Mouse (Mus musculus) brown adipose tissue, adult 24 weeks (tissue): Measurements from ENCODE around the gene Ccdc142. TPM values are rescaled to one million over a fixed set of nuclear protein-coding genes. Genes with fewer than 3 reads are reported as not detected.

ENCODE experiments used
- H3K27ac ChIP-seq: fragments of 200-500 bp; replicated peaks from 2 replicates; pipeline ENCODE4 v1.5.1; 2012; ENCODE audit warnings: low read depth, mild to moderate bottlenecking, low read length
- H3K4me1 ChIP-seq: fragments of 200-500 bp; 2 replicates; pipeline ENCODE4 v1.6.1; 2012; ENCODE audit warnings: low read length, mixed read lengths; ENCODE audit not compliant: control insufficient read depth, insufficient read depth, insufficient read length
- H3K4me3 ChIP-seq: fragments of 200-500 bp; 2 replicates; pipeline ENCODE4 v1.5.1; 2012; ENCODE audit warnings: low read depth, mild to moderate bottlenecking, low read length, moderate library complexity; ENCODE audit not compliant: insufficient read depth
- polyA plus RNA-seq: library from polyadenylated mRNA; stranded (reverse); fragments of >200 nt; gene quantifications from 2 replicates; pipeline ENCODE4 v1.2.4, GENCODE M21; 2012; ENCODE audit not compliant: missing spikeins, insufficient read depth, insufficient read length

The Ccdc142 gene
- polyA plus RNA-seq, 1 experiment: not detected

DNA sequence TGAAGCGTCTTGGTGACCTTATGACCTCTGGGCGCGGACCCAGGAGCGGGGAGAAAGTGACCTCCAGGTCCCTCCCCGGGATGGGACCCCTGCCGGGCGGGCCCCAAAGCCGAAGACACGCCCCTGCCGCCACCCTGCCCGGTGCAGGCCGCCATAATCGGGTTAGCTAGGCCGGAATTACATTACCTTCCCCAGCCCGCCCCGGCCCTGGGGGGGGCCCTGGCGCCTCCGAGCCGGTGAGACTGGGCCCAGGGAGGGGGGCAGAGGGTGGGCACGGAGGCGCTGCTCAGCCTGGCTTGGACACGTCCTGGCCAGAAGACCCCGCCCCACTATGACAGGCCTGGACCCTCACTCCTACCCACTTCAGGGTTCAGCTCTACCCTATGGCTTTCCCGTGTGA, 30.2 kb upstream of the Ccdc142 start:
- Histone ChIP-seq H3K4me1 (no peaks in the 10 kb centered on the region; the same call in 1 of the 2 replicates), H3K4me3 (no peak overlapping the region), H3K27ac (no peak overlapping the region)

DNA sequence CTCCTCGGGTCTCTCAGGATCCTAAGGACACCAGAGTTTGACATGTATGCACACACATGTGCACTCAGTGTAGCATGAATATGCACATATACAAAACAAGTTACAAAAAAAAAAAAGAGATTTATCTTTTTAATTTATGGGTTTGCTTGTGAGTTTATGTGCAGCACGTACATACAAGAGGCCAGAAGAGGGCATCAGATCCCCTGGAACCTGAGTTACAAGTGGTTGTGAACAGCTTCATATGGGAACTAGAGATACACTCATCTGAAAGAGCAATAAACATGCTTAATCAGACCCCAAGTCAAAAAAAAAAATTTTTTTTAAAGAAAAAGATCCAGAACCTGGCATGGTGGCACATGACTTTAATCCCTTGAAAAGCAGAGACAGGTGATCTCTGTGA, 26.4 kb upstream of the Ccdc142 start:
- H3K4me3 ChIP-seq: no peak overlapping the region
- no peak overlapping the region for H3K27ac ChIP-seq
- H3K4me1 ChIP-seq: peaks cover 3% of the 10 kb centered on the region; the same call in 1 of the 2 replicates

DNA sequence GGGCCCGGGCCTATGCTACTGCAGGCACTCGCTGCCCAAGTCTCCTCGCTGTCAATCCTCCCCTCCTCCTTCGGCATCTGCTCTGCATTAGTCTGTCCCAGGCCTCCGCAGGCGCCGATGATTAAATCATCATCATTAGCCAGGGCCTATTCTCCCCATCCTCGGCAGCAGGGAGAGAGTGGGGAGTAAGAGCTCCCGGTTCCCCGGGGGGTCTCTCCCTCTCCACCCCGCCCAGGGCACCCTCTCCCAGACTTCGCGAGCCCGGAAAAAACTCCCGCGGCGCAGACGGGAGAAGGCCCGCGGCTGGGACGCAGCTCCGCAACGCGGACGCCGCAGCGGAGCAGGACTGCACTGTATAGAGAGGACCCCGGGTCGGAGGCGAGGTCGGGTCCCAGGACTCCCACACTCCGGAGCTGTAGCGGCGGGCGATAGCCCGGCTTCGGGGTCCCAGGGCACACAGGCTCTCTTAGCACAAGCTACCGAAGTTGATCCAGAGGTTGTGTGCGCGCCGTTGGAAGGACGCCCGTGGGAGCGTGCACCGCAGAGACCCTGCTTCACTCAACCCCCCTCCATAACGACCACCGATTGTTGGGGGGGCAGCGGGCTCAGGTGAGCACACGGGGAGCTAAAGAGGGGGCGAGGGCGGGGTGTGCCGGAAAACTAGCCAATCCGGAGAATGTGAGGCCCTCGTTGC, 23.6 kb upstream of the Ccdc142 start, which contains the start of gene Pcgf1:
Gene Pcgf1 (plus strand): TSS at position 240 of the 694 bp plus-strand sequence.
- Histone ChIP-seq H3K4me1 (peaks cover 3% of the 10 kb centered on the region; the same call in 1 of the 2 replicates), H3K27ac (peak within 1 kb of the TSS; percentile 98), H3K4me3 (peak within 1 kb of the TSS; percentile 90)

DNA sequence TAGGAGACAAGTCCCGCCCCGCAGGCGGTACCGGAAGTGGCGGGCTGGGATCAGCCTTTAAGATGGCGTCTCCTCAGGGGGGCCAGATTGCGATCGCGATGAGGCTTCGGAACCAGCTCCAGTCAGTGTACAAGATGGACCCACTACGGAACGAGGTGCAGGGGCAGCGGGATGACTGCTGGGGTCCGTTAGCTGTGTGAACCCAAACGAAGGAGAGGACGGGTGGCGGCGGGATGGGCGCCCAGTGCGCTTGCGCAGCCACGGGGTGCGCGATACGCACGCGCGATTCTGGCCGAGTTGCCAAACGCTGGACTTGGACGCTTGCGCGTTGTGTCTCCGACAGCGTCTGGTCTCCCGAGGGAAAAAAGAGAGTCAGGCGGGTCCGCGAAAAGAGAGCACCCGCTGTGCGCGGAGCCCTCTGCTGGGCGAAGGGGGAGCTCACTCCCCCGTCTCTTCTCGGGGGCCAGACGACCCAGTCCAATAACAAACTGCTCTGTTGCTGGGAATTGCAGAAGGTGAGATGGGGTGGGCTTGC, 23.0 kb upstream of the Ccdc142 start:
- Histone ChIP-seq H3K4me1 (peaks cover 3% of the 10 kb centered on the region; the same call in 1 of the 2 replicates), H3K27ac (peak overlapping the region; percentile 98), H3K4me3 (peak overlapping the region; percentile 90)

DNA sequence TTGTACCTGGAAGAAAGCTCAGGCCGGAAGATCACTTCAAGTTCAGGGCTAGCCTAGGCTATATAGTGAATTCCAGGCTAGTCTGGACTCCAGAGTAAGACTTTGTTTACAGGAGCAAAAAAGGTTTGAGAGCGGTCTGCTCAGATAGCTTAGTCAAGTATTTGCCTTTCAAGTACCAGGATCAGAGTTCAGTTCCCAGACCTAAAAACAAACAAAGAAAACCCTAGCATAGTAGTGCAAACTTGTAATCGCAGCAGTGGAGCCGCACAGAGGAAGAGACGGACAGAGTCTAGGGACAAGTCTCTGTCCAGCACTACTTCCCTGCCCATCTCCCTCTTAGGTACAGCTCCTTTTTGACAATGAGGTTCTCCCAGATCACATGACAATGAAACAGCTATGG, 21.2 kb upstream of the Ccdc142 start:
- H3K4me3 ChIP-seq: no peak overlapping the region
- peaks cover 3% of the 10 kb centered on the region; the same call in 1 of the 2 replicates for H3K4me1 ChIP-seq
- H3K27ac ChIP-seq: no peak overlapping the region

DNA sequence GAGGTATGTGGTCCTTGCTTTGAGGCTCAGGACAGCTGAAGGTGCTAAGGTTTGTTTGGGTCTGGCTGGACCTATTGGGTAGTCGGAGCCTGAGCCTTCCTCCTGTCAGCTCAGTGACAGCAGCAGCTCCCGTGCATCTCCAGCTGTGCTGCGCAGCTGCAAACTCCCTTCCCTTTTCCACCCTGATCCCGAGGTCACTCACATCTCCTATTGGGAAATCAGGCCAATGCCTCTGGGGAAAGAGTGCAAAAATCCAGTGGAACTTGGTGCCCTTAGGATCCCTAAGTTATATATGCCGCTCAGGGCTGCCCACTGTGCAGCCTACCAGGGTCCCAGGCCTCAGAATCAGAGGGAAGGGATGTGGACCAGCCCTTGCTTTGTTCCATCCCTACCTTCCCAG, 17.9 kb upstream of the Ccdc142 start:
- Histone ChIP-seq H3K4me1 (no peaks in the 10 kb centered on the region), H3K4me3 (no peak overlapping the region), H3K27ac (no peak overlapping the region)

DNA sequence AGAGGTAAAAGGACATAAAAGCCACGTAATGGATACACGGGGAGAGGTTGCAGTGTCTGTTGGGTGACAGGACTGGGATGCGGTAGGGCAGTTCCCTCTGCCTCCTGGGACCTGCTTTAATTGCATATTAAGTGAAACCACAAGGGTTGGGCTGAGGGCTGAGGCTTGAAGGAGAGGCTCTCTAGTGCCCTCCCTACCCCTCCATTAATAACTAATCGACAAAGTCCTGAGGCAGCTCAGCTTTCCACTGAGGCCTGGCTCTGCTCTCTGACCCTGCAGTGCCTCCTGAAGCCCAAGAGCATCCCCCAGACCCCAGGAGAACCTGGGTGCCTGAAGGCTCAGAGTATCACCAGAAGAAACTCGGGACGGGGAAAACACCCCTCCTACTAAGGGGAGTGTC, 16.9 kb upstream of the Ccdc142 start:
- Histone ChIP-seq H3K4me1 (no peaks in the 10 kb centered on the region), H3K4me3 (no peak overlapping the region), H3K27ac (no peak overlapping the region)

DNA sequence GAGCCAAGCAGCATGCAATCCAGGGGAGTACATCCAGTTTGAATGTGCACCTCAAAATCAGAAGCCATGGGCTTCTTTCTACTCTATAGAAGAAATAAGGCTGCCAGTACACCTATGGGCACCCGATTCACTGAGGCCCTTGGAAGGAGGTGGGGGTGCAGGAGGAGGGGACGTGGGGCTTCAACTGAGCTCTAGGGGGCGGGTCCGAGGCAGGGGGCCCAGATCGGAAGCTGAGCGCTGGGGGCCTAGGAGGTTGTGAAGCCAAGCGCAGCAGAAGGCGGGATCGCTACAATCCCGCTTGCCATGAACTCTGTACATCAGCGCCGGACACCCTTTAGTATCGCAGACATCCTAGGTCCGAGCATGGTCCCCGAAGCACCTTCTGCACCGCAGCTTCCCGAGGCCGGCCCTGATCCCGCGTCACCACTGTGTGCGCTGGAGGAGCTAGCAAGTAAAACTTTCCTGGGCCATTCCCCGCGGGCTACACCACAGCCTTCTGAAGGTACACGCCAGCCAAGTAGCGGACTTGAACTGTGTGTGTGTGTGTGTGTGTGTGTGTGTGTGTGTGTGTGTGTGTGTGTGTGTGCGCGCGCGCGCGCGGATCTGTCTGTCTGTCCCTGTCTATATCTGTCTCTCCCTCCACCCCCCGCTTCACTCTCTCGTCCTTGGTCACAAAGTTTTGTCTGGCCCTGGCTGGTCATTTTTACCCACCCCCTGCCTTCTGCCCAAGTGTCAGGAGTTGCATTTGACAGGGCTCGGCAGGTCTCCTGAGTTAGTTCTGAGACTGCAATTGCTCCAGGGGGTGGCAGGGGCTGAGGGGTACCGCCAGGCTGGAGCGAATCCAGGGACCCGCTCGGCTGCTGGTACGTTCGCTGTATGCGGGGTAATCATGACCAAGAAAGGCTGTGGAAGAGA, 15.0 kb upstream of the Ccdc142 start, which contains the start of gene Lbx2:
Gene Lbx2 (plus strand): TSS at position 247 of the 915 bp plus-strand sequence.
- Histone ChIP-seq H3K4me1 (no peaks in the 10 kb centered on the region), H3K27ac (peak within 1 kb of the TSS; percentile 81), H3K4me3 (peak within 1 kb of the TSS; percentile 60)

DNA sequence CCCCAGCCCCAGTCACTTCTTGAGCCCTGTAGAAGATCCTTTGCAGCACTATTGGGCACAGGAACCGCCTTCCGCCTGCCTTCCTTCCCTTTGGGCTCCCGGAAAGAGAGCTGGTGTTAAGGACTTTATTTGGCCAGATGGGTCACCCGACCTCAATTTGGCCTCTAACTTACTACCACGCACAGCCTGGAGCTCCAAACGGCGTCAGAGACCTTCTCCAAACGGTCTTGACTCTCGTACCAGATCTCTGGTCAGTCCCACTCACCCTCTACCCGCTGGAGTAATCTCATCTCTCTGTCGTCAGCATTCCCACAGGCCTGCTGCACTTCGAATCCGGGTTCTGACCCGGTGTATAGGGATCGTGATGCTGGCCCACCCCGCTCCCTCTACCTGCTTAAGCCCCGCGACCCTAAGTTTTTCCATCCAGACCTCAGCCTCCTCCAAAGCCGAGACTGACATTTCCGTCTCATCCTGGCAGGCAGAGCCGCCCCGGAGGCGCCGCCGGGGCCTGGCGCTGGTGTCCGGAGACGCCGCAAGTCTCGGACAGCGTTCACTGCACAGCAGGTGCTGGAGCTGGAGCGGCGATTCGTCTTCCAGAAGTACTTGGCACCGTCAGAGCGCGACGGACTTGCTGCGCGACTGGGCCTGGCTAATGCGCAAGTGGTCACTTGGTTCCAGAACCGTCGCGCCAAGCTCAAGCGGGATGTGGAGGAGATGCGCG, 14.0 kb upstream of the Ccdc142 start:
- Histone ChIP-seq H3K4me3 (peak overlapping the region; percentile 60), H3K27ac (peak overlapping the region; percentile 81), H3K4me1 (no peaks in the 10 kb centered on the region)

DNA sequence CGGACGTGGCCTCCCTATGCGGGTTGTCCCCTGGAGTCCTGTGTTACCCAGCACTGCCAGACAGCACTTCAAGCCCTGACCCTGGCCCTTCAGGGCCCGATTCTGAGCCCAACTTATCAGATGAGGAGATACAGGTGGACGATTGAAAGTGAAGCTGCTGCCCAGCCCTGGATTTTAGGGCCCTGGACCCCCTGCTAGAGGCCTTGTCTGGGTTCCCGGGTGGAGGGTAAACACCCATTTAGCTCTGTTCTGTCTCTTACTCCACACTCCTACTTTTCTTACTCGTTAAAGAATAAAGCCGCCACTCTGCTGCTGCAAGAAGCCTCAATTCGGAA, 13.5 kb upstream of the Ccdc142 start:
- Histone ChIP-seq H3K4me1 (peaks cover 2% of the 10 kb centered on the region; the same call in 1 of the 2 replicates), H3K27ac (no peak overlapping the region), H3K4me3 (peak overlapping the region; percentile 60)

DNA sequence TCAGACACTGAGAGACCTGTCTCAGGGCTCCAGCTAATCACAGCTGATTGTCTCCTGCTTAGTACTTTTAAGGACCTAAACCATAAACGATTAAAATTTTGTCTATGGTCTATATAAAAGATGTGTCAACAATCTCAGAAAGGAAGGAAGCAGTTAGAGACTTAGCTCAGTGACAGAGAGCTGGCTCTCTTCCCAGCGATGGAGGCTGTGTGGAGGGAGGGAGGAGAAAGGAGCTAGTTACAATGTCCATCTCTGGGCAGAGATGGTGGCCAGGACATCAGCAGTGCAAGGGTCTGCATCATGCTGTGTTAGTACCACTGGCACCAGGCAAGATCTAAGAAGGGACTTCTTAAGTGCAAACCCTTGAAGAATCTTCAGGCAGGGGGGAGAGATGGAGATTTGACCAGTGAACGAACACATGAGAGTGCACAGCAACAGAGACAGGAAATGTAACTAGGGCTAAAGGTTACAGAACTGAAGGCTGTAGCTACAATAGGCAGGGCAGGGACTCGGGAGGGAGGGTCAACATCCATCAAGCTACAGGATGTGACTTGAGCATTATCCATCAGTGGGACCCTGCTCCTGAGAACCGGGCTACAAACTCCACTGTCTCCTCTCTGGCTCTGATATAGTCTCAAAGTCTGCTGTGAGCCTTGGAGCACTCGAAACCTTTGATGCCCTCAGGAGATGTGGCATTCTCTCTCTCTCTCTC, 8.8 kb upstream of the Ccdc142 start:
- peak overlapping the region; percentile 30; the same call in 1 of the 2 replicates for H3K27ac ChIP-seq

DNA sequence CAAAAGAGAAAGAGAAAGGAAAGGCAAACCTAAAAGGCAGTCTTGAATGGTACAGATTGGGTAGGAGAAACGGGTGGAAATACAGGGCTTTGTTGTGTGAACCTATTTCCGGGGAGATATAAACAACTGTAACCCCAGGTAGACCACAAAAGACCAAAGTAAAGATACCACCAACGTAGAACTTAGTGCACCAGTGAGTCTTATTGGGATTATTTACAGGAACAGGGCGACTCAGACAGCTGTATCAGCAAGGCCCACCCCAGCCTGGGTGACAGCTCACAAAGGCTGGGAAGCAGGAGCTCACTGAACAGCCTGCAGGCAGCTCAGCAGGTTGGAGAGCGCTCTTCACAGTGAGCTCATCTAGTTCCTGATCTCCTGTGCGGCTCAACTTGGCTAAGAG, 5.4 kb upstream of the Ccdc142 start:
- no peak overlapping the region for H3K27ac ChIP-seq
- H3K4me3 ChIP-seq: no peak overlapping the region
- H3K4me1 ChIP-seq: peaks cover 2% of the 10 kb centered on the region; the same call in 1 of the 2 replicates

More for the DNA sequence above, 8.8 kb upstream of the Ccdc142 start:
- Histone ChIP-seq H3K4me1 (peaks cover 2% of the 10 kb centered on the region; the same call in 1 of the 2 replicates), H3K4me3 (no peak overlapping the region)

DNA sequence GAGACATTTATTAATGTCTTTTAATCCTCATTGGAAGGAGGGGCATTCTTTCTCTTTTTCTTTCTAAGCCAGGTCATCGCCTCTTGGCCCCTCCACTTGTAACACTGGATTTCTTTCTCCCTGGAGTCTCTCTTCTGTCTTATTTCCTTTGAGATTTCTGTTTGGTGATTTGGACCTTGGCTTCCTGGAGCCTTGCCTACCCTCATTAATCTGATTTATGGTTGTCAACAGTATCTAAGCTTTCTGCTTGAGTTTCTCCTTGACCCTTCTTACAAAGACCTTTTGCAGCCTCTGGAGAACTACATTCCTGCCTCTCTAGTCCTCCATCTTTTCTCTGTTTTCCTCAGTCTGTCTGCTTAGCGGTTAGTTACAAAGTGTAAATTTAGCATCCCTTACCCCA, 3.0 kb upstream of the Ccdc142 start:
- peaks cover 6% of the 10 kb centered on the region for H3K4me1 ChIP-seq
- H3K27ac ChIP-seq: no peak overlapping the region
- no peak overlapping the region for H3K4me3 ChIP-seq
